Mouse (Mus musculus) forebrain, embryonic 14.5 days (tissue): ENCODE data around the gene Hras. TPM values are rescaled to one million over a fixed set of nuclear protein-coding genes. Genes with fewer than 3 reads are reported as not detected.

Experiments used
- microRNA counts: library from miRNA; unstranded; fragments of <30 nt; microRNA quantifications from one replicate; lab custom pipeline; 2016
- microRNA-seq: library from miRNA; unstranded; fragments of <30 nt; microRNA quantifications from one replicate; pipeline ENCODE4, GENCODE M21; 2016
- polyA plus RNA-seq: library from polyadenylated mRNA; unstranded; fragments of >200 nt; fragmentation: Nextera tagmentation; extraction: Ambion mirVana; gene quantifications from 2 replicates; pipeline ENCODE4 v1.2.1, GENCODE M21; 2014

Hras gene
- polyA plus RNA-seq, 1 experiment from 2014 or later: 70.2 TPM

MicroRNA genes within 50 kb of the gene (microRNA counts, 519-probe panel; counts per million panel counts)
- 4,086 counts per million, percentile 46 among the panel's probes with 10 or more counts for microRNA mmu-miR-210 (lab: Ali Mortazavi, UCI)

Small RNA genes within 50 kb of the gene (microRNA-seq; reads per million reads assigned to microRNA genes)
- gene Mir210: 220 reads per million, percentile 67 among the genes with 10 or more reads in this experiment

Other genes with a start within 250 kb of the Hras start
- not detected in 2 replicates for gene Ifitm5, start 243.7 kb downstream of the Hras start, polyA plus RNA-seq
- not detected in 2 replicates for gene Gm45717, start 238.1 kb downstream of the Hras start, polyA plus RNA-seq
- gene Ifitm2, start 238.0 kb downstream of the Hras start, polyA plus RNA-seq: 163 and 235 TPM in 2 replicates
- 11.0 and 12.2 TPM in 2 replicates for gene Ifitm1, start 226.8 kb downstream of the Hras start, polyA plus RNA-seq
- gene Ifitm3, start 183.2 kb downstream of the Hras start, polyA plus RNA-seq: 24.7 and 29.7 TPM in 2 replicates
- gene Ifitm6, start 176.1 kb downstream of the Hras start, polyA plus RNA-seq: 0.27 and 0.37 TPM in 2 replicates
- not detected in 2 replicates for gene Gm17387, start 164.9 kb downstream of the Hras start, polyA plus RNA-seq
- gene B4galnt4, start 132.9 kb downstream of the Hras start, polyA plus RNA-seq: 29.1 and 29.5 TPM in 2 replicates
- not detected in 2 replicates for gene Pkp3, start 115.8 kb downstream of the Hras start, polyA plus RNA-seq
- gene Sigirr, start 93.4 kb downstream of the Hras start, polyA plus RNA-seq: 2.4 and 2.5 TPM in 2 replicates
- gene Ano9, start 76.2 kb downstream of the Hras start, polyA plus RNA-seq: 0.10 TPM in 1 of 2 replicates, not detected in the other
- gene Ptdss2, start 71.6 kb downstream of the Hras start, polyA plus RNA-seq: 81.2 and 82.1 TPM in 2 replicates
- gene Rnh1, start 21.1 kb downstream of the Hras start, polyA plus RNA-seq: 54.7 and 56.7 TPM in 2 replicates
- 6.7 and 8.9 TPM in 2 replicates for gene Lrrc56, start 152 bp upstream of the Hras start, polyA plus RNA-seq
- gene Lmntd2, start 20.1 kb upstream of the Hras start, polyA plus RNA-seq: 0.94 and 0.95 TPM in 2 replicates
- 23.7 and 23.8 TPM in 2 replicates for gene Rassf7, start 21.9 kb upstream of the Hras start, polyA plus RNA-seq
- 64.2 and 78.8 TPM in 2 replicates for gene Phrf1, start 34.8 kb upstream of the Hras start, polyA plus RNA-seq
- 0.97 and 1.0 TPM in 2 replicates for gene Irf7, start 72.5 kb upstream of the Hras start, polyA plus RNA-seq
- gene Cdhr5, start 82.8 kb upstream of the Hras start, polyA plus RNA-seq: not detected in 2 replicates
- 1.5 and 2.6 TPM in 2 replicates for gene Sct, start 85.1 kb upstream of the Hras start, polyA plus RNA-seq
- gene Drd4, start 98.0 kb upstream of the Hras start, polyA plus RNA-seq: 0.37 and 0.68 TPM in 2 replicates
- gene Deaf1, start 133.7 kb upstream of the Hras start, polyA plus RNA-seq: 118 and 143 TPM in 2 replicates
- 39.1 and 41.0 TPM in 2 replicates for gene Tmem80, start 133.7 kb upstream of the Hras start, polyA plus RNA-seq
- 0.25 and 0.67 TPM in 2 replicates for gene Eps8l2, start 144.9 kb upstream of the Hras start, polyA plus RNA-seq
- 418 and 419 TPM in 2 replicates for gene Taldo1, start 198.2 kb upstream of the Hras start, polyA plus RNA-seq
- gene Gatd1, start 220.1 kb upstream of the Hras start, polyA plus RNA-seq: 41.7 and 43.4 TPM in 2 replicates
- gene Cend1, start 235.5 kb upstream of the Hras start, polyA plus RNA-seq: 21.3 and 25.1 TPM in 2 replicates
- 56.0 and 81.6 TPM in 2 replicates for gene Slc25a22, start 243.9 kb upstream of the Hras start, polyA plus RNA-seq